Mouse (Mus musculus): ENCODE measurements around the gene Alox8. TPM values are rescaled to one million over a fixed set of nuclear protein-coding genes. Genes with fewer than 3 reads are reported as not detected.

Gene Alox8
- polyA plus RNA-seq, 1 experiment from 2014 or later: 0.17 TPM

DNA sequence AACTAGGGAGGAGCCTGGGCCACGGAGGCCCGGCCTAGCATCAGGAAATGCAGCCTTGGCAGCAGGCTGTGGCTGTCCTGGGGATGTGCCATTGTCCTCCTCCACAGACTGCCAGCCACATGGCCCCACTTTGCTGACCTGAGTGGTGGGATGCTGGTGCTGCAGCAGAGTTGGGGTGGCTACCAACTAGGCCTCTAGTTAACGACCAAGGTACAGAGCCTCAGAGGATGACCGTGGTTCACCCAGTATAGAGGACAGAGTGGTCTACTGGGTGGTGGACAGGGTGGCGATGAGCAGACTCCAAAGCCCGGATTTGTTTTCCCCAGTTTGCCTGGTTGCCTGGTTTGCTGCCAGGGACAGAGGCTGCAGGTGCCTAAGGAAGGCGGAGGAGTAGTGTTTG, 22.9 kb downstream of the Alox8 start:
- no peak overlapping the region for H3K9ac ChIP-seq
- H3K4me2 ChIP-seq: no peak overlapping the region
- H3K27me3 ChIP-seq: no peaks in the 10 kb centered on the region
- WGBS: 90% methylated on average over 7 of the region's 7 CpGs
- H3K27ac ChIP-seq (replicated peaks): no peak overlapping the region
- ATAC-seq (ENCODE audit: low read depth): no peak
- no peaks in the 10 kb centered on the region for H3K9me3 ChIP-seq
- no peaks in the 10 kb centered on the region for H3K4me1 ChIP-seq (replicated peaks)
- H3K36me3 ChIP-seq: no peaks in the 10 kb centered on the region
- H3K4me3 ChIP-seq: no peak overlapping the region

DNA sequence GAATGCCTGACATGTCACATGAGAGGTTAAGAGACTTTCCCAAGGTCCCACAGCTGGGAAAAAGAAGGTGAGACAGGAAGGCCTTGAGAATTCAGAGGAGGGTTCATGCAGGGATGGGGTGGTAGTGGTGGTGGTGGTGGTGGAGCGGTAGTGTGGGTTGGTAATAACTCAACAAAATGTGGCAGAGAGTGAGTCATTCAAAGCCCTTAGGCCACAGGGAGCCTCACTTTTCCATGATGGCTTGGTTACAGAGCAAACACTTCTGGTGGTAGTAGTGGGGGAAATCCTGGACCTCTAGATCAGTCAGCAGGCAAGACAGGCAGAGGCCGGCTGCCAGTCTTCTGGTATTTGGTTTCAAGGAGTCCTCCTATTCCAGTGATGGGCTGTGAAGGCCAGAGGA, 25.0 kb downstream of the Alox8 start:
- no peak overlapping the region for H3K9ac ChIP-seq
- 85% methylated on average over 2 of the region's 2 CpGs for WGBS

DNA sequence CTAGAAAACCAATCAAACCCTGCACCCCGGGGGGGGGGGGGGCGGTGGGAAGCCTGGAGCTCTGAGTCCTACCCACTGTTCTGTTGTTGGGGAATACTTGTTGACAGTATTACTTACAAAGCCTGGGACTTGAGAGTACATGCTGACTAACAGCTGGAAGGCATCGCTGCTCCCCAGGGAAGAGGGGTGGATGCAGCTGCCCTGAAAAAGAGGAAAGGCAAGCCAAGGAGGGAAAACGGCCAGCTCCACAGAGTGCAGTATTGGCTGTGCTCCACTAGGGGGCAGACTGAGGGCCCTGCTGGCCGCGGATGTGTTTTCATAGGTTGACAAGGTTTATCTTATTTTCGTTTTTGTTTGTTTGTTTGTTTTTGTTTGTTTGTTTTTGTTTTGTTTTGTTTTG, 26.0 kb downstream of the Alox8 start:
- Histone ChIP-seq H3K4me3 (no peak overlapping the region), H3K4me2 (no peak overlapping the region), H3K27me3 (no peaks in the 10 kb centered on the region), H3K27ac (replicated peaks) (no peak overlapping the region), H3K4me1 (replicated peaks) (no peaks in the 10 kb centered on the region), H3K9me3 (no peaks in the 10 kb centered on the region), H3K9ac (no peak overlapping the region), H3K36me3 (no peaks in the 10 kb centered on the region)
- 26% methylated on average over 7 of the region's 7 CpGs for WGBS
- no peak for ATAC-seq (ENCODE audit: low read depth)

More for the DNA sequence above, 25.0 kb downstream of the Alox8 start:
- no peak for ATAC-seq (ENCODE audit: low read depth)
- Histone ChIP-seq H3K4me3 (no peak overlapping the region), H3K36me3 (no peaks in the 10 kb centered on the region), H3K4me1 (replicated peaks) (no peaks in the 10 kb centered on the region), H3K4me2 (no peak overlapping the region), H3K9me3 (no peaks in the 10 kb centered on the region), H3K27me3 (no peaks in the 10 kb centered on the region), H3K27ac (replicated peaks) (no peak overlapping the region)

DNA sequence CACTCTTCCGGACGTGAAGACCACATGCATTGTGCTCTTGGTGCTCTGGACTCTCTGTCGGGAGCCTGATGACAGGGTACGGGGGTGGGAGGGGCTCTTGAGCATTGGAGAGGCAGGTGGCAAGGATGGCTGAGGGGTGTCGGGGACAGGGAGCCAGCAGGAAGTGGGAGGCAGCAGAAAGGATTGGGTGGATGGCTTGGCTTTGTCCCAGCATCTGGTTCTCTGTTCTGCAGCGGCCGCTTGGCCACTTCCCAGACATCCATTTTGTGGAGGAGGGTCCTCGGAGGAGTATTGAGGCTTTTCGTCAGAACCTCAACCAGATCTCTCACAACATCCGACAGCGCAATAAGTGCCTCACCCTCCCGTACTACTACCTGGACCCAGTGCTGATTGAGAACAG, 28.3 kb downstream of the Alox8 start:
- Histone ChIP-seq H3K4me1 (replicated peaks) (no peaks in the 10 kb centered on the region), H3K36me3 (no peaks in the 10 kb centered on the region), H3K4me2 (no peak overlapping the region), H3K27ac (replicated peaks) (no peak overlapping the region), H3K27me3 (no peaks in the 10 kb centered on the region), H3K9ac (no peak overlapping the region), H3K4me3 (no peak overlapping the region), H3K9me3 (no peaks in the 10 kb centered on the region)
- ATAC-seq (ENCODE audit: low read depth): no peak
- WGBS: 92% methylated on average over 12 of the region's 12 CpGs

DNA sequence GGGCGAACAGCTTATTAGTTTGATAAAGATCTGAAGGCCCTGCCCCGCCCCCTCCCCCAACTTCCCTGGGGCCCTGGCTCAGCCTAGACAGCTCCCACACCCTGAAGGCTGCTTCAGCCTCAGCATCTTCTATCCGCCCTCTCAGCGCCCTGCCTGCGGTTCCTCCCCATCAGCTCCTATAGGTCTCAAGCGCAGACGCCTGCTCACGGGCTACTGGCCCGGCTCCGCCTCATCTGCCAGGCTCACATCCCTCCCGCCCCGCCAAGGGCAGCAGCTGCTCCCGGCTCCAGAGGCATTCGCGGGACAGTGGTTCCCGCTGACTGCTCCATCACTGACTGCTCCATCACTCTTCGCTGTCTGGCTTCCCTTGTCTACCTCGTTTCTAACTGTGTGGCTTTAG, 40.8 kb downstream of the Alox8 start, which contains the start of gene Alox12b:
Gene Alox12b, plus strand, starts transcription at position 190 of the 400 bp plus-strand sequence.
- WGBS: 4% methylated on average over 18 of the region's 18 CpGs
- peaks cover 60% of the 10 kb centered on the region for H3K27me3 ChIP-seq
- no peaks in the 10 kb centered on the region for H3K36me3 ChIP-seq
- peak within 1 kb of the TSS; percentile 48; the same call in 1 of the 2 replicates for H3K9ac ChIP-seq
- H3K9me3 ChIP-seq: no peaks in the 10 kb centered on the region
- no peak for ATAC-seq (ENCODE audit: low read depth)
- peak within 1 kb of the TSS; percentile 20 for H3K4me3 ChIP-seq
- no peak within 1 kb of the TSS for H3K27ac ChIP-seq (replicated peaks)
- H3K4me1 ChIP-seq (replicated peaks): peaks cover 8% of the 10 kb centered on the region
- peak within 1 kb of the TSS; percentile 48 for H3K4me2 ChIP-seq

DNA sequence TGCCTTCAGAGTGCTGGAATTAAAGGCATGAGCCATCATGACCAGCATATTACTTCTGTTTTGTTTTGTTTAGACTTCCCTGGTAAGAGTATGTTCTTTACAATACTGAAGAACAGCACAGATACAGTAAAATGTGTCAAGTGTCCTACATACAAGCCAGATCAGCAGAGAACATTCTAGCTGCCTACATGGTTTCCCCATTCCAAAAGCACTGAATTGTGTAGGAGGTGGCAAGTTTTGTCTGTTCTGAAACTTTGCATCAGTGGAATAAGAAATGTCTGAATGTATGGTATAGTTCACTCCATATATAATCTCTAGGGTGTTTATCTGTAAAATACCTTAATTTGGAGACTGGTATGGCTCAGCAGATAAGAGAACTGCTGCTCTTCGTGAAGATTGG, 42.3 kb downstream of the Alox8 start:
- no peak overlapping the region for H3K4me3 ChIP-seq
- H3K27me3 ChIP-seq: peaks cover 67% of the 10 kb centered on the region
- H3K4me1 ChIP-seq (replicated peaks): peaks cover 14% of the 10 kb centered on the region
- no peak overlapping the region for H3K4me2 ChIP-seq
- WGBS: 55% methylated on average over 1 of the region's 1 CpGs
- ATAC-seq (ENCODE audit: low read depth): no peak
- no peak overlapping the region for H3K9ac ChIP-seq
- H3K9me3 ChIP-seq: no peaks in the 10 kb centered on the region
- H3K36me3 ChIP-seq: no peaks in the 10 kb centered on the region
- no peak overlapping the region for H3K27ac ChIP-seq (replicated peaks)

DNA sequence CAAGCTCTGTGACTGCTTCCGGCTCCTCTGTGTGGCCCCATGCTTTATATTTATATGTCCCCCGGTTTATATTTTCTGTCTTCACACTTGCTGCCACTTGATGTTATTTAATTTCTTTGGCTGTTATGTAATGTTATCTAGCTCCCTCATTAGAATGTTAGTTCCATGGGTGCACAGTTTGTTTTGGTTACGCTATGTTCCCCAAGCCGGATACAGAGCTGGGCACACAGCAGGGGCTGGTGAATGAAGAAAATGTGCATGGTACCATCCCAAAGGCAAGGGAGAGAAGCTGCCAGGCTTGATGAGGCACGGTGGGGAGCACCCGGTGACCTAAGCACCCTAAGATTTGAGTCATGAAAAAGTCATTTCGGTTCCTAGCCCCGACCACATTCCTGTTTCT, 43.8 kb downstream of the Alox8 start:
- Histone ChIP-seq H3K4me2 (no peak overlapping the region), H3K27me3 (peaks cover 62% of the 10 kb centered on the region), H3K27ac (replicated peaks) (no peak overlapping the region), H3K4me1 (replicated peaks) (peaks cover 14% of the 10 kb centered on the region), H3K9ac (no peak overlapping the region), H3K9me3 (no peaks in the 10 kb centered on the region), H3K36me3 (no peaks in the 10 kb centered on the region), H3K4me3 (no peak overlapping the region)
- WGBS: 88% methylated on average over 8 of the region's 8 CpGs
- ATAC-seq (ENCODE audit: low read depth): no peak

DNA sequence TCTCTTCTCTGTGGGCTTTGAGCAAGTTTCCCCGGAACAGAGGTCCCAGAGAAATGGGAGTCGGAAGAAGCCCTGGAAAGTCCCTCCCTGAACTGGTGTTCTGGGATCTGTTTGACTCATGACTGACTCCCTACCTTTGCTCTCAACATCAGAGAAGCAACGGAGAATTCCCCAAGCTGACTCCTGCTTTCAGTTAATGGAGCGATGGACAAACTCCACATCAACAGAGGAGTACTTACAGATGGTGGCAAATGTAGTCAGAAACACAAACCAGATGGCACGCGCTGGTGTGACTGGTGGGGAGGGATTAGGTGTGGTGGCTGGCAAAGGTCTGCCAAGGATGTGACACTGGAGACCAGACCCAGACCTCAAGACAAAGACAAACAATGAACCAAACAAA, 46.6 kb downstream of the Alox8 start:
- ATAC-seq (ENCODE audit: low read depth): no peak
- H3K27me3 ChIP-seq: peaks cover 34% of the 10 kb centered on the region
- WGBS: 73% methylated on average over 6 of the region's 6 CpGs
- H3K4me3 ChIP-seq: no peak overlapping the region
- peak overlapping the region; percentile 31; the same call in 1 of the 2 replicates for H3K9ac ChIP-seq
- peak overlapping the region; percentile 39 for H3K4me2 ChIP-seq
- H3K27ac ChIP-seq (replicated peaks): no peak overlapping the region
- no peaks in the 10 kb centered on the region for H3K9me3 ChIP-seq
- H3K4me1 ChIP-seq (replicated peaks): peaks cover 5% of the 10 kb centered on the region; the same call in 1 of the 2 replicates
- H3K36me3 ChIP-seq: no peaks in the 10 kb centered on the region

DNA sequence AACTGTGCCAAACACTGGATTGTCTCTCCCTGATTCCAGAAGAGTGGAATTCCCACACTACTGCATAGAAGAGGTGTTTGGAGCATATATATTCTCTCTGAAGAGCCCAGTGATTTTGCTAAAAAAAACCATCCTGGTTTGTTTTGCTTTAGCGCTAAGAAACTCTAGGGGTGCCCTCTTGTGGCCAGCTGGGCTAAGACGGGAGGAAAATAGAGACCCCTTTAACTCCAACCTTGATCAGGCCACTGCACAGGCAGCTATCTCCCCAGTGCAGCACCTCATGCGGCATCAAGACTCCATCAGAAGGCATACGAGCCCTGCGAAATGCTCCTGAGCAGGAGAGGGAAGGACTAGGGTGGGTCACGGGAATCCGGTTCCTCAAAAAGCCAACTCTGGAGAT, 47.2 kb downstream of the Alox8 start:
- Histone ChIP-seq H3K27me3 (peaks cover 31% of the 10 kb centered on the region), H3K9me3 (no peaks in the 10 kb centered on the region), H3K9ac (peak overlapping the region; percentile 31; the same call in 1 of the 2 replicates), H3K36me3 (no peaks in the 10 kb centered on the region), H3K4me2 (peak overlapping the region; percentile 39), H3K4me1 (replicated peaks) (peaks cover 5% of the 10 kb centered on the region; the same call in 1 of the 2 replicates), H3K4me3 (no peak overlapping the region), H3K27ac (replicated peaks) (no peak overlapping the region)
- ATAC-seq (ENCODE audit: low read depth): peak; percentile 27; the same call in 1 of the 2 replicates
- 5% methylated on average over 7 of the region's 7 CpGs for WGBS

DNA sequence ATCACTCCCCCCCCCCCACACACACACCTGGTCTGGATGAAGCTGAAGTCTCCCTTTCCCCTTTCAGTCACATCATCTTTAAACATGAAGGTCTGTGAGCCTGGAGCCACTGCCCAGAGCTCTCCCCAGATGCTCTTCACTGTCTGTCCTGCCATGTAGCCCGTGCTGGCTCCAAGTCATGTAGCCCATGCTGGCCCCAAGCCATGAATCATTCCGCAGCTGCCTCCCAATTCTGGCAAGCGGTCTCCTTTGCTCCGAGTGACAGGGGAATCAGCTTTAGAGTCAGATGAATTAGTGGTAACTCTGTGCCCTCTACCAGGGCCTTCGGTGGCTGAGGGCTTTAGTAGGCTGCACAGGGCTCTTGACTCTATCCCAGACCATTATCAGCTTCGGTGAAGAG, 47.9 kb downstream of the Alox8 start:
- no peak overlapping the region for H3K4me3 ChIP-seq
- no peaks in the 10 kb centered on the region for H3K36me3 ChIP-seq
- no peak overlapping the region for H3K4me2 ChIP-seq
- H3K27ac ChIP-seq (replicated peaks): no peak overlapping the region
- peaks cover 5% of the 10 kb centered on the region; the same call in 1 of the 2 replicates for H3K4me1 ChIP-seq (replicated peaks)
- peaks cover 26% of the 10 kb centered on the region for H3K27me3 ChIP-seq
- 73% methylated on average over 6 of the region's 6 CpGs for WGBS
- H3K9me3 ChIP-seq: no peaks in the 10 kb centered on the region
- H3K9ac ChIP-seq: no peak overlapping the region
- ATAC-seq (ENCODE audit: low read depth): no peak

DNA sequence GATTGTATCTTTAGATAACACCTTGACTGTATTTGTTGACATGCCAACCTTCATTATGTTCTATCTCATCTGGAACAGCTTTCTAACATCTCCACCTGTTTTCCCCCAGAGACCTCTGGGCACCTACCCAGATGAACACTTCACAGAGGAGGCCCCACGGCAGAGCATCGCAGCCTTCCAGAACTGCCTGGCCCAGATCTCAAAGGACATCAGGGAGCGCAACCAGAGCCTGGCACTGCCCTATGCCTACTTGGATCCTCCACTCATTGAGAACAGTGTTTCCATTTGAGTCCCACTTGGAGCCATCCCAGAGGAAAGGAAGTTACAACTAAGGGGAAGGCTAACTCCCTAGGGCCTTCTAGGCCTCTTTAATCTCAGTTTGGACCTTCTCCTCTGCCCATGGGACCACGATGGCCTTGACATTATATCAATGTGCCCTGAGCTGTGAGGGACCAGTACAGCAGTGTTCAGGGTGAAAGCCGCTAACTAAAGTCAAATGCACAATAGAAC, 49.1 kb downstream of the Alox8 start:
- Histone ChIP-seq H3K27me3 (peaks cover 16% of the 10 kb centered on the region), H3K4me2 (no peak overlapping the region), H3K9ac (no peak overlapping the region), H3K36me3 (no peaks in the 10 kb centered on the region), H3K9me3 (no peaks in the 10 kb centered on the region), H3K4me3 (no peak overlapping the region), H3K4me1 (replicated peaks) (peaks cover 5% of the 10 kb centered on the region; the same call in 1 of the 2 replicates), H3K27ac (replicated peaks) (no peak overlapping the region)
- WGBS: 91% methylated on average over 5 of the region's 5 CpGs
- no peak for ATAC-seq (ENCODE audit: low read depth)

DNA sequence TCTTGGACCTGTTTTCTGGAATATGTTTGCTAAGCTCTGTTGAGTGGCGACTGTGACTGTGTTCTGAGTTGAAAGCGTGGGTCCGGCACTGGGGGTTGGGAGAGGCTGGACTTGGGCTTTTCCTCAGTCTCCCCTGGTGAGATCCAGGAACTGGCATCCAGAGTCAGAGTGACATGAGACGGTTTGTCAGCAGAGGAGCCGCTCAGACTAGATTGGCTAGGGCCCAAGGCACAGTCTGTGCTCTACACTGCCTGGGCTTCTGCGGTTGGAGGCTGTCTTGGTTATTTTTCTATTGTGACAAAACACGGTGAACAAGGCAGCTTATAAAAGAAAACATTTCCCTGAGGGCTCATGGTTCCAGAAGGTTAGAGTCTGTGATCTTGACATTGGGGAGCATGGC, 50.1 kb downstream of the Alox8 start:
- no peak for ATAC-seq (ENCODE audit: low read depth)
- 73% methylated on average over 7 of the region's 7 CpGs for WGBS
- peaks cover 14% of the 10 kb centered on the region for H3K27me3 ChIP-seq
- H3K9ac ChIP-seq: no peak overlapping the region
- no peaks in the 10 kb centered on the region for H3K9me3 ChIP-seq
- H3K36me3 ChIP-seq: no peaks in the 10 kb centered on the region
- peaks cover 5% of the 10 kb centered on the region; the same call in 1 of the 2 replicates for H3K4me1 ChIP-seq (replicated peaks)
- no peak overlapping the region for H3K4me2 ChIP-seq
- no peak overlapping the region for H3K27ac ChIP-seq (replicated peaks)
- H3K4me3 ChIP-seq: no peak overlapping the region

DNA sequence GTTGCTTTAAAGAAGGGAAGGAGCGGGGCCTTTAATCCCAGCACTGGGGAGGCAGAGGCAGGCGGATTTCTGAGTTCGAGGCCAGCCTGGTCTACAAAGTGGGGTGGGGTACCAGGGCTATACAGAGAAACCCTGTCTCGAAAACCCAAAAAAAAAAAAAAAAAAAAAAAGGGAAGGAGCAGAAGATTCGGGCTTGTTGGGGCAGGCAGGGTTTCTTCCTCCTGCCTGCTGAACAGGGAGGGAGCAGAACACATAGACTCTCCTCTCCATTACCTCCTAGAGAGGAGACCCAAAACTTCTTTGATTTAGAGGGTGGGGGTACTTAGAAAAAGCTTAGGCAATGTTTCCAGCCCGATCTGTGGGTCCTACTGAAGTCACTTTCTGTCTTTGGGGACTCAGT, 62.3 kb downstream of the Alox8 start:
- Histone ChIP-seq H3K4me2 (no peak overlapping the region), H3K27ac (replicated peaks) (no peak overlapping the region), H3K4me3 (no peak overlapping the region), H3K9ac (no peak overlapping the region), H3K36me3 (no peaks in the 10 kb centered on the region), H3K9me3 (no peaks in the 10 kb centered on the region), H3K27me3 (peaks cover 19% of the 10 kb centered on the region), H3K4me1 (replicated peaks) (peaks cover 14% of the 10 kb centered on the region; the same call in 1 of the 2 replicates)
- WGBS: 87% methylated on average over 6 of the region's 6 CpGs
- ATAC-seq (ENCODE audit: low read depth): no peak
